Mouse (Mus musculus) brain, embryonic 14.5 days (tissue): ENCODE results near the gene Lpcat2b. TPM values are rescaled to one million over a fixed set of nuclear protein-coding genes. Genes with fewer than 3 reads are reported as not detected.
A peak's percentile ranks its signal among the peaks of the same experiment; 100 is the strongest.

ENCODE experiments used
- DNase-seq: peaks from one replicate; pipeline ENCODE4 v3.0.0-alpha.2; 2011; ENCODE audit warnings: low read depth
- CTCF ChIP-seq: fragments of 200-500 bp; IDR thresholded peaks from 2 replicates; pipeline ENCODE4 v1.5.1; 2012; ENCODE audit warnings: inconsistent platforms, mild to moderate bottlenecking, moderate library complexity, borderline replicate concordance; ENCODE audit not compliant: insufficient read depth, insufficient read length; ENCODE audit errors: extremely low read depth
- POLR2A ChIP-seq: fragments of 200-500 bp; IDR thresholded peaks from 2 replicates; pipeline ENCODE4 v1.6.1; 2012; ENCODE audit warnings: mild to moderate bottlenecking, inconsistent platforms, borderline replicate concordance; ENCODE audit not compliant: poor library complexity, insufficient read depth, insufficient read length, severe bottlenecking; ENCODE audit errors: extremely low read depth
- polyA plus RNA-seq: library from polyadenylated mRNA; depleted of rRNA; stranded (reverse); fragments of >200 nt; gene quantifications from 2 replicates; pipeline ENCODE4 v1.2.3, GENCODE M21; 2012

Lpcat2b gene
- polyA plus RNA-seq, 1 experiment: not detected

DNA sequence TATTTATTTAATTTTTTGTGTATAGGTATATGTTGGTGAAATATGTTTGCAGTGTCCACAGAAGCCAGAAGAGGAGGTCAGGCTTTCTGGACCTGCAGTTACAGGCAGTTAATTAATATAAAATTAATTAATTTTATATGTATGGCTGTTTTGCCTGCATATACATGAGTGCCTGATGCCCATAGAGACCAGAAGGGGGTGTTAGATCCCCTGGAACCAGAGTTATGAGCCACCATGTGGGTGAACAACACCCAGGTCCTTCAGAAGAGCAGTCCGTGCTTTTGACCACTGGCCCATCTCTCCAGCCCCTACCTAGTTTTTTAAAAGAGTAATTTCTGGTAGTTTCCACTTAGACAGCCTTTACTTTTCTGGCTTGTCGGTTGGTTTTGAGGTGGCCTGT is 19.1 kb upstream of the Lpcat2b start:
- no peak for DNase-seq
- TF ChIP-seq POLR2A (no peak), CTCF (no peak)

DNA sequence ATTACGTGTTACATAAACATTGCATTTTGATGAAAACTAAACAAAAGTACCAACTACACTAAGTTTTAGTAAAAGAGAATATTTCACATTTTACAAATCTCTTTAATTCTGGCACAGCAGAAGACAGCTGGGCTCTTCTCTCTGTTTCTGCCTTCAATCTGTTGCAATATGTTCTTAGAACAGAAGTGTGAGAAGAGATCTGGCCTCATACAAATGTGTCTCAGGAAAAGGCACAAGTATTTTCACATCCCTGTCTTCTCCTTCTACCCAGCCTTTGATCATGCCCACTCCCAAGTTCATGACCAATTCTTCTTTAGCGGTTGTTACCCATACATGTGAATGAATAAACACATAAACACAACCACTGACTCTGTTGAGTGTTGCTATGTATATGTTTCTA is 16.3 kb upstream of the Lpcat2b start:
- peak; percentile 23 for DNase-seq

DNA sequence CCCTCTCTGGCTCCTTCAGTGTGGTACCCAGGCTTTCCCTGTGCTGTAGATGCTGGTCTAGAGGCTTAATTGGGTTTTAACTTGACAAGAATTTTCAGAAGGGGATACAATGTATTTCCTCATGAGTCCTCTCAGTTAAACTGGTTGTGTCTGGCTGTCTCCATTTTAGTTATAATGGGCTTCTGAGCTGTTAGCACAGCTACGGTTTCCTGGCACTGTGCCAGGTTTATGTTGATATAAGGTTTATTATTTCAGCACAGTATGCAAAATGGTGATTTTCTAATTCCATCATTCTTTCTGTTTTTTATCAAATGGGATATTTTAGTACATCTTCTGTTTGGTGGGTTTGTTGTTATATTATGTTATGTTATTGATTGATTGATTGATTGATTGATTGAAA is 9.7 kb upstream of the Lpcat2b start:
- DNase-seq: peak; percentile 55
- TF ChIP-seq POLR2A: no peak
- no peak for TF ChIP-seq CTCF

More for the DNA sequence above, 16.3 kb upstream of the Lpcat2b start:
- TF ChIP-seq CTCF (no peak), POLR2A (no peak)

DNA sequence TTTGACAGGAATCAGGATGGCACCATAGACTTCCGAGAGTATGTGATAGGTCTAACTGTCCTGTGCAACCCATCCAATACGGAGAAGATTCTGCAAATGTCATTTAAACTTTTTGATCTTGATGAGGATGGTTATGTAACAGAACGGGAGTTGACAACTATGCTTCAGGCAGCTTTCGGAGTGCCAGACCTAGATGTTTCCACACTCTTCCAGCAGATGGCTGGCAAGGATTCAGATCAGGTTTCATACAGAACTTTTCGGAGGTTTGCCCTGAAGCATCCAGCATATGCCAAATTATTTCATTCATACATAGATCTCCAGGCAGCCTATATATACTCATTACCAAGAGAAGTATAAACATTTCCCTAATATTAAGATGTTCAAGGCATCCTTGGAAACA is 2.7 kb downstream of the Lpcat2b start:
- no peak for TF ChIP-seq POLR2A
- no peak for TF ChIP-seq CTCF
- DNase-seq: no peak

DNA sequence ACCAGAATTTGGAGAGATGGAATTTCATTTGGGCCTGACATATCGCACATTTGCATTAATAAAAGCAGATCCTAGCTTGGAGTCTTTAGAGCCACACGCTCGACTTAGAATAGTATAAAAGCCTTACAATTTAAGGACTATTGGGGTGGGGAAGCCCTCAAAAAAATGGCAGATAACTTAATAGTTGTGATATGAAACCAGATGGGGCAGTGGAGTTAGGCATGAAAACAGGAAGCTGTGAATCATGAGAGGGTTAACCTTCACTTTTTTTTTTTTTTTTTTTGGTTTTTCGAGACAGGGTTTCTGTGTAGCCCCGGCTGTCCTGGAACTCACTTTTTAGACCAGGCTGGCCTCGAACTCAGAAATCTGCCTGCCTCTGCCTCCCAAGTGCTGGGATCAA is 4.8 kb downstream of the Lpcat2b start:
- TF ChIP-seq CTCF: no peak
- TF ChIP-seq POLR2A: no peak
- no peak for DNase-seq

DNA sequence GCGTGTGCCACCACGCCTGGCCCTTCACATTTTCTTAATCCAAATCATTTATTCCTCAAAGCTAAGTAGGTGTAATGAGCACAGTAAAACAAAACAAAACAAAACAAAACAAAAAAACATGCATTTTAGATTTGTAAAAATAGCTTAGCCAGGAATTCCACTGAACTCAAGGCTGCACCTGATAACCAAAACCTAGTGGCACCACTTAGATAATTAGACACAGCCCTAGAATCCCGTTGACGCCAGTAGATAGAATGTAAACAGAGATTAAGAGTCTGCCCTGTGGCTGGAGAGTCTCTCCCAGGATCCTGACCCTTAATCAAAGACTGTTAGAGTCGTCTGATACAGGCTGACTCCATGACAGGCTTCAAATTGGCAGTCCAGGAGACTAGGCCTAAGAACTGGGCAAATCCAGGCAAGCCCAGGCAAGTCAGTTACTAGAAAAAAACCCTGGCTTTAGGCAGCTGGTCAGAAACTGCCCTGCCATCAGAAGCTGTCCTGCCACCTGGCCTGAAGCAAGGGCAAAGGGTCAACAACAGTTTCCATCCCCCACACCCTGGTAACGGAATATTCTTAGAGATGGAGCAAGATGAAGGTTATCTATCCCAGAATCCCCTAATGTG is 5.3 kb downstream of the Lpcat2b start:
- TF ChIP-seq POLR2A (no peak), CTCF (no peak)

DNA sequence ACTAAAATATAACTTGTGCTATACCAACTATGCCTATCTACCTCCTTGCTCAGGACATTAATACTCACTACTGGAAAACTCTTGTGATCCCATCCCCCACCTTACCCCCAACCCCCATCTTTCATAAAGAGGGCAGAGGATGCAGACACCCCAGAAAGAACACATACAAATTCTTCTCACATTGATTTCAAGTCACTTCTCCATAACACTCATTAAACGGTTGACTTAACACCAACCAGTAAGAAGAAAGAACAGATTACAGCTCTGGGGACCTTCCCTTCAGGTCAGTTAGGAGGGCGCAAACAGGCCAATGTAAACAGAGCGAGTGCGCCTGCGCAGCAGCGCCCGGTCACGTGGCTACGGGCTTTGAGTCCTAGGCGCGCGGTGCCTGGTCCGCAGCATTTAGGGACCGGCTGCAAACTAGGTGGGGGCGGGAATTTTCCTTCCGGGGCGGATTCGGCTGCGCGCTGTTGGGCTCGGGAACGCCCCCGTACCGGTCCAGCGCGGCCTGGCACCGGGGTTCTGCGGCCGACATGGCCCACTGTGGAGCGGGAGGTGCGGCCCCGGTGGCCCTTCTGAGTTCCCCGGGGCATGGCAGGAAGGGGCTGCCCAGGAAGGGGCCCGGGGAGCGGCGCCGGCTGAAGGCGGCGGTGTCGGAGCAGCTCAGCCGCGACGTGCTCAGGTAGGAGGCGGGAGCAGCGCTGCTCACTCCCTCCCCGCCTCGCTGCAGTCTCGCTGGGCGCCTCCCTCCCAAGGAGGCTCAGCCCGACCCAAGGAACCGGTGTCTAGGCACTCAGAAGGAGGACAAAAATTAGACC is 6.3 kb downstream of the Lpcat2b start, which contains the start of gene Btbd8:
TSS of gene Btbd8 (plus strand) at position 534 of the 818 bp plus-strand sequence.
- TF ChIP-seq CTCF (no peak), POLR2A (peak; percentile 49; the same call in 1 of the 2 replicates)
- peak; percentile 97 for DNase-seq

More for the DNA sequence above, 5.3 kb downstream of the Lpcat2b start:
- no peak for DNase-seq

DNA sequence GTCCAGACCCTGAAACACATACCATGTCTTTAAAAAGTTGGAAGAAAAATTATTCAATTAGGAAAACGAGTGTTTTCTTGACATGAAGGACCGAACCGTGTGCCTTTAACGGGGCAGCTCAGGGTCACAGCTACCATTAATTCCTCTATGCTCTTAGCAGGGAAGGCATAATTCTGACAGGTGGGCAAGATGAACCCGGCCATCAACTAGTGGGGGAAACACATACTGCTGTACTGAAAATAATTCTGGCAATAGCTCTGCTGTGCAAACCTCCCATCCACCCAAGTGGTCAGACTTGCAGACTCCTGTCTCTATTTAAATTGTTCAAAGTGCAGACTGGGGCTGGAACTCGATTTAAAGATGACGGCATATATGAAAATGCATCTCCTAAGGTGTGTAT is 7.0 kb downstream of the Lpcat2b start:
- no peak for DNase-seq
- TF ChIP-seq POLR2A (no peak), CTCF (no peak)

DNA sequence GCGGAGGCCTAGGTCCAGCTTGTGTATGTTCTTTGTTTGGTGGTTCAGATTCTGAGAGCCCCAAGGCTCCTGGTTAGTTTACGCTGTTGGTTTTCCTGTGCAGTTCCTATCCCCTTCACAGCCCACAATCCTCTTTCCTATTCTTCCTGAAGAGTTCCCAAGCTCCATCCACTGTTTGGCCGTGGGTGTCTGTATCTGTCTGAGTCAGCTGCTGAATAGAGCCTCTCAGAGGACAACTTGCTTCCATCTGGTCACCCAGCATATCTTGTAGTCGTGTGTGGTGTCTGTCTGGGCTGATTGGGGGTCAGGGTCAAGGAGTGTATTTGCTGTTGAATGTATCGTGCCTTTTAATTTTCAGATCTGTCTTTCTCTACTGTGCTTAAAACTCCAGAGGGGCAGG is 10.5 kb downstream of the Lpcat2b start:
- TF ChIP-seq CTCF (no peak), POLR2A (no peak)
- no peak for DNase-seq

DNA sequence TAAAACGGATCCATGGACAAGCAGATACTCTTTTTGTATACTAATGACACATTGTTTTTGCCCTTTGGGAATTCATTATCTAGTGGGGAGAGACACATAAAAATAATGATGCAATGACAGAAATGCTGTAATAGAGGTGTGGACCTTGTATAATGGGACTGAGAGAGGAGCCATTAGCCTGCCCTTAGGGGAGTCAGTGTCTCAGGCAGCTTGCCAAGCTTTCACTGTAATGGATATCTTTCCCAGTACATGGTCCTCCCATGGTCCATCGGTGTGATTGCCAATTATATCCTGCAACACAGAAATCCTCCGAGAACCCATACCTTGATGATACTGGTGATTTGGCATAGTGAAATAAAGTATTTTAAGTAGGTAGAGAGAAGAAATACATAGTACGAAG is 12.9 kb downstream of the Lpcat2b start:
- DNase-seq: peak; percentile 7
- TF ChIP-seq CTCF: no peak
- no peak for TF ChIP-seq POLR2A

DNA sequence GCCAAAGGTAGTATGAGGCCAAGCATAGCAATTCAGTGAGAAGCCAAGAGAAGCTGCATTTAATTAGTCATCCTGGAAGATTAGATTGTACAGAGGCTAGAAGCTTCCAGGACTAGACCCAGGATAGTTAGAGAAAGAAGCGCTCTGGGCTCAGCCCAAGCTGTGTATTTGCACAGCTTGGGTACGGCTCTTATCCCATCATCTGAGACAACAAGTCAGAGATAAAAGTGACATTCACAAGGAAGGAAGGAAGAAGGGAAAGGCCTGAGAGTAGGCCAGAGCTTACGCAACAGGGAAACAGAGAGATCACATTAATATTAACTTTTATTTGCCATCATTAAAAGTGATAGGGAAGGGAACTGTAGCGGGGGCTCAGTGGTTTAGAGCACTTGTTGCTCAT is 16.6 kb downstream of the Lpcat2b start:
- peak; percentile 6 for DNase-seq
- TF ChIP-seq POLR2A: no peak
- TF ChIP-seq CTCF: no peak

DNA sequence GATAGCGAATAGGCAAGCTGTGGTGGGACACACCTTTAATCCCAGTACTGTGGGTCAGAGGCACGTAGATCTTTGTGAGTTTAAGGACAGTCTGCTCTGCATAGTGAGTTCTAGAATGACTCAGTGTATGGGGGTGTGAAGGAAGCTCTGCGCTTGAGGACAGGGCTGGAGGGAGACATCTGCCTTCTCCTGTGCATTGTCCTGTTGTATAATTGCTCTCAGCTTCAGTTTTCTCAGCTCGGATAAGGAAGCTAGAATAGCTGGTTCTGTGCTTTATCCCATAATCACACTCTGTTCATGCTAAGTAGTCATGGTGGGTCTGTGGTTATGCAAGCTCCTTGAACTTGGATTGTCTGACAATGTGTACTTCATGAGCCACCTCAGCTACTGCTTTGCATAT is 17.4 kb downstream of the Lpcat2b start:
- DNase-seq: no peak
- TF ChIP-seq CTCF (no peak), POLR2A (no peak)

DNA sequence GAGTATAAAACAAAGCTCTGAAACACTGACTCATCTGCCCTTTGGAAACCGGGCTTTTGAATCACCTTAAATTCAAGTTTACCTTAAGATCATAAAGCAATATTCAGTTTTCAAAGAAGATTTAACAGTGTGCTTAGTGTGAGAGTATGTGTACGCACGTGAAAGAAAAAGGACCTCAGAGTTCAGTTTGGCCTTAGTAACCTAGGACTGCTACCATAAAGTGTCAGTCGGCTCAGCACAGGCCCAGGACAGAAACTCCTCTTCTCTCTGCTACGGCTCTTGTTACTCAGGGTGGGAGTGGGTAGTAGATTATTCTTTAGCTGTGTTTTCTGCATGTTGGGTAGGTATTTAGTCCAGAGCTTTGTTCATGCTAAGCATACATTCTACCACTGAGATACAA is 18.3 kb downstream of the Lpcat2b start:
- TF ChIP-seq POLR2A (no peak), CTCF (no peak)
- no peak for DNase-seq
